Mouse (Mus musculus) stomach, embryonic 14.5 days (tissue): ENCODE measurements at regions not wholly inside any gene's neighbourhood (a gene's known extent, or its start where the extent isn't known, plus 50 kb on each side); places are given as distances from the start of the nearest gene placed in this dataset.

Experiments used
- ATAC-seq: fragments of 200-750 bp; cut with Nextera tagmentation; 2 replicates; pipeline ENCODE4 v1.8.0; 2017; ENCODE audit warnings: low read depth, moderate TSS enrichment; ENCODE audit not compliant: insufficient number of reproducible peaks, insufficient read depth, low FRiP score
- H3K27ac ChIP-seq: fragments of 300-500 bp; sonication (generic); 2 replicates; pipeline ENCODE4 v1.5.1; 2014; ENCODE audit warnings: mild to moderate bottlenecking, low read length, moderate library complexity, mixed read lengths
- H3K27me3 ChIP-seq: fragments of 300-500 bp; sonication (generic); 2 replicates; pipeline ENCODE4 v1.6.1; 2014; ENCODE audit warnings: low read length, control low read depth, mixed read lengths; ENCODE audit not compliant: control insufficient read depth, insufficient read depth
- H3K36me3 ChIP-seq: fragments of 300-500 bp; sonication (generic); 2 replicates; pipeline ENCODE4 v1.6.1; 2014; ENCODE audit warnings: mild to moderate bottlenecking, control low read depth, low read length, moderate library complexity, mixed read lengths; ENCODE audit not compliant: control insufficient read depth, insufficient read depth
- H3K4me1 ChIP-seq: fragments of 300-500 bp; sonication (generic); 2 replicates; pipeline ENCODE4 v1.6.1; 2014; ENCODE audit warnings: low read length, control low read depth, mixed read lengths; ENCODE audit not compliant: control insufficient read depth, insufficient read depth
- H3K4me2 ChIP-seq: fragments of 300-500 bp; sonication (generic); replicated peaks from 2 replicates; pipeline ENCODE4 v1.6.1; 2014; ENCODE audit warnings: low read depth, low read length, control low read depth
- H3K4me3 ChIP-seq: fragments of 300-500 bp; sonication (generic); 2 replicates; pipeline ENCODE4 v1.5.1; 2014; ENCODE audit warnings: low read depth, low read length, control low read depth
- H3K9ac ChIP-seq: fragments of 300-500 bp; sonication (generic); replicated peaks from 2 replicates; pipeline ENCODE4 v1.6.1; 2014; ENCODE audit warnings: low read depth, mild to moderate bottlenecking, control low read depth, low read length, moderate library complexity, mixed read lengths
- H3K9me3 ChIP-seq: fragments of 300-500 bp; sonication (generic); 2 replicates; pipeline ENCODE4 v1.6.1; 2016; ENCODE audit warnings: low read depth, low read length, control low read depth; ENCODE audit not compliant: control insufficient read depth
- WGBS: fragments of 180-500 bp; shearing (Covaris S2); extraction: QIAGEN DNeasy Blood & Tissue Kit; methylation state at CpG from one replicate; pipeline ENCODE4 v1.1.7; 2014; 5-methylcytosine and 5-hydroxymethylcytosine counted together

DNA sequence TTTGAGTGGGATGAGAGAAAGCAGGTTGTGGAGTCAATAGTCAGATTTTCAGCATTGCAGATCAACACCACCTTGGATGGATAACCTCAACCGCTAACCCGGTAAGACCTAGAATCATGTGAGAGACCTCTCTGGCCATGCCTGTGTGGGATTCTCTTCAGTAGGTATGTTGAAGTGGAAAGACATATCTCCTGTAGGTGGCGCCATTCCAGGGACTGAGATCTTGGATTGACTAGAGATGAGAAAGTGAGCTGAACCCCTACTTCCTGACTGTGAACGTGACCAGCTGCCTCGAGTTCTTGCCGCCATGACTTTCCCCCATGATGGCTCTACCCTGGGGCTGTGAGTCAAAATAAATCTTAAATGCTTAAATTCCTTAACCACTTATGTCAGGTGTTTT lies 102.7 kb downstream of the Eva1a start:
- ATAC-seq: no peak
- Histone ChIP-seq H3K4me2 (no peak overlapping the region), H3K9me3 (no peaks in the 10 kb centered on the region), H3K4me1 (no peaks in the 10 kb centered on the region), H3K4me3 (no peak overlapping the region), H3K36me3 (no peaks in the 10 kb centered on the region), H3K9ac (no peak overlapping the region), H3K27ac (no peak overlapping the region), H3K27me3 (no peaks in the 10 kb centered on the region)
- WGBS: 86% methylated on average over 6 of the region's 6 CpGs

DNA sequence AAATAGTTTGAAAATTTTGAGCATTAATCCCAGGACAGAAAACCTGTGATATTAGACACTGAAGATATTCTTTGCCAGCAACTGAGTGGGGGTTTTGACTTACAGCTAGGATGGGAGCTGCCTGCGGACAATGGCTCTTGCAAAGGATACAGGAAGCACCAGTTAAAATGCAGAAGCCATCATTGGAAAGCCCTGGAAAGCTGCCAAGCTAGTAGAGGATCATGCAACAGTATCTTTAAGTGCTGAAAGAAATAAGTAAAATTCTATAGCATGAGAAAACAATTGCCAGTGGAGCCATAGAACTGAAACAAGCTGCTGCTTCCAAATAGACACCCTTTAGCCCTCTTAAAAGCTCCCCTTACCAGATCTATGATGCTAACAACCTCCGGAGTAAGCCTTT lies 109.2 kb downstream of the Eva1a start:
- no peak overlapping the region for H3K9ac ChIP-seq
- ATAC-seq: no peak
- peaks cover 5% of the 10 kb centered on the region; the same call in 1 of the 2 replicates for H3K4me1 ChIP-seq
- no peak overlapping the region for H3K27ac ChIP-seq
- no peak overlapping the region for H3K4me3 ChIP-seq
- no peak overlapping the region for H3K4me2 ChIP-seq
- no peaks in the 10 kb centered on the region for H3K36me3 ChIP-seq
- no peaks in the 10 kb centered on the region for H3K27me3 ChIP-seq
- WGBS: 55% methylated on average over 2 of the region's 2 CpGs
- H3K9me3 ChIP-seq: no peaks in the 10 kb centered on the region

DNA sequence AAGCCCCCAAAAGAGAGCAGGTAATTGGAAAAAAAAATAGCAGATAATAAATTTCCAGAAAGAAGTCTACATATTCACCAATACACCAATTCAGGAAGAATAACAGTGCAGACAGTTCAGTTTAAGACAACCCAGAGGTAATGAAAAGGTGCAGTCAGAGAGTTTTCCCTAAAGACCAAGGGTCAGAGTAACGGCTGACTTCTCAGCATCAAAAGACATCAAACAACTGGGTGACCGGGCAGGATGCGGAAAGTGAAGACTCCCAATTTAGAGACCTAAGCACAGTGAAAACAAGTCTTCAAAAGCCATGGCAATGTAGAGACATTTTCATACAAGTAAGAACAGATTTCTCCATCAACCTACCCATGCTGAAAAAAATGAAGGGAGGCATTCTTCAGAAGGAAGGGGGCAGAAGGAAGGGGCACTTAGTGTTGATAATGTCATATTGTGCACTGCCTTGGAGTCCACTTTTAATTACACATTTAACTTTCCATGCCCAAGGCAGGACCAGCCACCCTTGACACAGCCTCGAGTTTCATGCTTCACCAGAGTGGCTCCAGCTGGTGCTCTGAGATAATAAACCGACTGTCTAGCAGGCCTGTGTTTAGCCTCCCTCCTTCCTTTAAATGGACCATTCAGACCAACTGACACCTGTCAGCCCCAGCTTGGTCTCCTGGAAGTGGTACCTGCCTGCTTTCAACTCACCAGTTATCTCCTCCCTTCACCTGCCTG lies 129.7 kb downstream of the Eva1a start:
- H3K9me3 ChIP-seq: no peaks in the 10 kb centered on the region
- H3K27ac ChIP-seq: no peak overlapping the region
- H3K4me3 ChIP-seq: no peak overlapping the region
- H3K4me1 ChIP-seq: no peaks in the 10 kb centered on the region
- no peak overlapping the region for H3K4me2 ChIP-seq
- ATAC-seq: no peak
- H3K36me3 ChIP-seq: no peaks in the 10 kb centered on the region
- WGBS: 57% methylated on average over 5 of the region's 5 CpGs
- H3K9ac ChIP-seq: no peak overlapping the region
- H3K27me3 ChIP-seq: no peaks in the 10 kb centered on the region

DNA sequence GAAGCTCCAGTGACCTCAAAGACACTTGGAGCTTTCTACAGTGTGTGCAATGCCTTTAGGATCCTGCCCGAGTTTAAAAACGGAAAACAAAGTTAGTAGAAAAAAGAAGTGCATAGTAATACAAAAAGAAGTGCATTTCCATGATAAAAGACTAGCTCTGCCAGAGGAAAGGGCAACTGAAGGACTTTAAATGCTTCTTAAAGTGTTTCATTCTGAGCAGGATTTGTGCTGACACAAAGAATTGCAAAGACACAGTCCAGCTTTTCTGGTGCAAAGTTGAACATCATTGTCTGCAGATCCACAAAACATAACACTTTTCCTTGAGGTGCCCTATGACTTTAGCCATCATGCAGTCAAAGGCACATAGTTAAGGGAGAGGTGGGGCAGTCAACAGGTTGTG lies 134.1 kb downstream of the Eva1a start:
- Histone ChIP-seq H3K27me3 (no peaks in the 10 kb centered on the region), H3K9me3 (no peaks in the 10 kb centered on the region), H3K4me1 (no peaks in the 10 kb centered on the region), H3K9ac (no peak overlapping the region), H3K4me2 (no peak overlapping the region), H3K27ac (no peak overlapping the region), H3K4me3 (no peak overlapping the region), H3K36me3 (no peaks in the 10 kb centered on the region)
- ATAC-seq: no peak
- WGBS: 57% methylated on average over 2 of the region's 2 CpGs

DNA sequence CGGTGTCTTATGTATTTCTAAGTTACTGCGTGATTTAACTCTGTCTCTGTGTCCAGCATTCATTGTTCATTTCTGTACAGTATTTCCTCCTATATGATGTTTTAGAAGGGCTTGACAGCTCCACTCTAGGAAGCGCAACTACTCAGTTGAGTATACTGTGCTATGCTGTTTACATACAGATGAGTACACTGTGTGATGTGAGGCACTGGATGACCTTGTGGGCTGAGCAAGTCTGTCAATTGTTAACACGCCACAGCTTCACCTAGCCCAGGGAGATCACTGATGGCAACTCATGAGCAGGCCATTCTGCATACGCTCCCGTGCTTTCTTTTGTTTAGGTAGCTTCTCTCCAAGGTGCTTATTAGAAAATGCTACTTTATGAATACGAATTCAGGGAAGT lies 159.3 kb downstream of the Eva1a start:
- no peaks in the 10 kb centered on the region for H3K9me3 ChIP-seq
- H3K4me2 ChIP-seq: no peak overlapping the region
- no peak overlapping the region for H3K27ac ChIP-seq
- no peaks in the 10 kb centered on the region for H3K4me1 ChIP-seq
- no peaks in the 10 kb centered on the region for H3K36me3 ChIP-seq
- H3K27me3 ChIP-seq: no peaks in the 10 kb centered on the region
- no peak overlapping the region for H3K4me3 ChIP-seq
- WGBS: 81% methylated on average over 7 of the region's 7 CpGs
- ATAC-seq: no peak
- no peak overlapping the region for H3K9ac ChIP-seq

DNA sequence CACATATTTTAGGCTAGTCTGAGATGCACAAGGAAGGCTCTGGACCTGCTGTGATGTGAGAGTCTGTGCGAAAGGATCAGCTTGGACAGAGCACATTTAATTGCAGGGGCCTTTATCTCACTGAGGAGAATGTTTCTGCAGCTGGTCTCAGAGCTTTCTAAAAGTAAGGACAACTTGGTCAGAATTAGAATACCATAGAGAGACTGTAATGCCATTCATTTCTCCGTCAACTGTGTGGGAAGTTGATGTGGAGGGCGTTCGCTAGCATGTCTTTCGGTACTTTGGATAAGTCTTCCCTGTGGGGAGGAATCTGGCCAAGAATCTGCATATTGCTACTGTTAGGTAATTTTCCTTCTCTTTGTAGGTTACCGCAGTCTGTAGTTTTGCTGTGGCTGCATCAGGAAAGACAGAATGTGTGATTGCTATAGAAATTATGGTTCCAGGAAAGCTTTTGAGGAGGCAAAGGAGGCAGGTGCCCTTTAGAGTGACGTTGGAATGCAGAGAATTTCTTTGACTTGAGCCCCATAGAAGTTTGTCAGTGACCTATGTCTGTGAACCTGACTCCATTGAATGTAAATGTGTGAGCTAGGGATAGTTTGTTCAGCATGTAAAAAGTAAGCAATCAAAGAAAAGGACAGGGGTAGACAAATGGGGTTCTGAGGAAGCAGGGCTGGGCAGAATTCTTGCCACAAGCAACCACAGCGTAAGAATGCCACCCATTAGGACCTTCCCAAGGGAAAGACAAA lies 164.2 kb downstream of the Eva1a start:
- Histone ChIP-seq H3K9ac (no peak overlapping the region), H3K4me3 (no peak overlapping the region), H3K9me3 (no peaks in the 10 kb centered on the region), H3K4me1 (no peaks in the 10 kb centered on the region), H3K4me2 (no peak overlapping the region), H3K27ac (no peak overlapping the region), H3K36me3 (no peaks in the 10 kb centered on the region), H3K27me3 (no peaks in the 10 kb centered on the region)
- no peak for ATAC-seq
- 64% methylated on average over 8 of the region's 8 CpGs for WGBS

DNA sequence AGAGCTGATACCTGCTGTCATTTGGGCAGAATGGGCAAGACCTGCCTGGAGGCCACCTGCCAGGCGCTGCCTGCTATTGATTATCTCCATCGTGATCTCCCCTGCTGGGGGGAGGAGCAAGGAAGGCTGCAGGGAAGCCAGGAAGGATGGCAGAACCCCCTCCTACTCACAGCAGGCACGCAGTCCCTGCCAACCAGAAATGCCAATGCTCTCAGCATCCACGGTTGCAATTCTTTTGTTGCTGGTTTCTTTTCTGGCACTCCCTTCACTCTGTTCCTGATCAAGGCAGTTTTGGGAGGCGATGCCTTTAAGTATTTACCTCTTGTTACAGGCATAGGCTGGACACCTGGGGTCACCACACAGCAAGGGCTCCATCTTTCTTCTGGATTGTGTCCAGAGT lies 164.3 kb upstream of the Tacr1 start:
- H3K9ac ChIP-seq: no peak overlapping the region
- no peaks in the 10 kb centered on the region for H3K4me1 ChIP-seq
- H3K27ac ChIP-seq: no peak overlapping the region
- no peak for ATAC-seq
- H3K4me3 ChIP-seq: no peak overlapping the region
- 27% methylated on average over 5 of the region's 5 CpGs for WGBS
- no peaks in the 10 kb centered on the region for H3K9me3 ChIP-seq
- no peaks in the 10 kb centered on the region for H3K36me3 ChIP-seq
- H3K27me3 ChIP-seq: no peaks in the 10 kb centered on the region
- no peak overlapping the region for H3K4me2 ChIP-seq

DNA sequence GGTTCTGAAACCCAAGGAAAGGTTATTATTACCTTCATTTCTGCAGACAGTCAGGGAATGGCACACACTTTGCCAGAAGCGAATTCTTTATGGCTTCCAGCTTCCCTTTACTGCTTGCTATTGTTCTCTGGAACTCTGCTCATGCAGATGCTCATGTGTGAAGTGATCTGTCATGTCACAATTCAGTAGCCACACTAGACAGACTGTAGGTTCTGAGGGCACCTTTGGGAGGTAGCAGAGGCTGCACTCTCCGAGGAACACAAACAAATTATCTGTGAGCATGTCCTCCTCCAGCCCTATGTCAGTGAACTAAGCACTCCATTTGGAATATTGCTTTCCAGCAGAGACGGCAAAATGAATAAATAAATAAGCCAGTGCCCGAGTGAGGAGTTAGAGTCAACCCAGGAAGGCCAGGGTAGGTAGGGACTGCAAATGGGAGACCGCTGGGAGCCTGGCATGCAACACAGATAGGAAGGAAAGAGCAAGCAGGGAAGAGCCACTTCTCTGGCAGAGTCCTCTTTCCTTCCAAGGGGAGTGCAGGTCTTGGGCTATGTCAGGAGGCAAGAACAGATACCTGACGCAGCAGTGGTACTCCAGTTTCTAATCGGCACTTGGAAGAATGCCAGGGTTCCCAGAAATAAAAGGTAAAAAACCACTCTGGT lies 161.4 kb upstream of the Tacr1 start:
- Histone ChIP-seq H3K9me3 (no peaks in the 10 kb centered on the region), H3K27me3 (no peaks in the 10 kb centered on the region), H3K9ac (no peak overlapping the region), H3K4me1 (no peaks in the 10 kb centered on the region), H3K4me2 (no peak overlapping the region), H3K27ac (no peak overlapping the region), H3K4me3 (no peak overlapping the region), H3K36me3 (no peaks in the 10 kb centered on the region)
- 63% methylated on average over 7 of the region's 7 CpGs for WGBS
- ATAC-seq: no peak
